Mouse (Mus musculus) myocyte (in vitro differentiated cells): ENCODE data around the gene Tmco1. TPM values are rescaled to one million over a fixed set of nuclear protein-coding genes. Genes with fewer than 3 reads are reported as not detected.
A peak's percentile ranks its signal among the peaks of the same experiment; 100 is the strongest.

Experiments
- H3K27me3 ChIP-seq: one replicate; pipeline ENCODE4 v1.6.1; 2011; ENCODE audit not compliant: control insufficient read depth, insufficient read depth, insufficient read length
- H3K36me3 ChIP-seq: one replicate; pipeline ENCODE4 v1.6.1; 2011; ENCODE audit not compliant: control insufficient read depth, insufficient read depth
- H3K4me2 ChIP-seq: one replicate; pipeline ENCODE4 v1.6.1; 2011; ENCODE audit warnings: low read depth, control low read depth
- H3K4me3 ChIP-seq: one replicate; pipeline ENCODE4 v1.5.1; 2011; ENCODE audit warnings: mild to moderate bottlenecking, control low read depth, moderate library complexity
- H3K79me2 ChIP-seq: one replicate; pipeline ENCODE4 v1.6.1; 2011; ENCODE audit not compliant: control insufficient read depth, insufficient read depth
- H3ac ChIP-seq: one replicate; pipeline ENCODE4 v1.6.1; 2011; ENCODE audit not compliant: control insufficient read depth, insufficient read length
- CEBPB ChIP-seq: IDR thresholded peaks from 2 replicates; pipeline ENCODE4 v1.6.1; 2011; ENCODE audit warnings: mild to moderate bottlenecking, moderate library complexity; ENCODE audit not compliant: poor library complexity, insufficient read depth, severe bottlenecking
- E2F4 ChIP-seq: IDR thresholded peaks from one replicate; pipeline ENCODE4 v1.6.1; 2011; ENCODE audit warnings: mild to moderate bottlenecking, control low read depth, moderate library complexity; ENCODE audit not compliant: insufficient read depth
- MAX ChIP-seq: IDR thresholded peaks from one replicate; pipeline ENCODE4 v1.6.1; 2011; ENCODE audit warnings: low read depth, mild to moderate bottlenecking, control low read depth
- MYOD1 ChIP-seq, 3 experiments: IDR thresholded peaks; one replicate each; pipeline ENCODE4 v1.6.1; 2011; ENCODE audit warnings: control low read depth in 2 of 3, low read depth in 2 of 3, mild to moderate bottlenecking in 2 of 3, moderate library complexity in 1 of 3; ENCODE audit not compliant: insufficient read length in 2 of 3, control insufficient read depth in 1 of 3
- MYOG ChIP-seq, 3 experiments: IDR thresholded peaks; one replicate each; pipeline ENCODE4 v1.6.1; 2011; ENCODE audit warnings: control low read depth in 2 of 3, low read depth in 2 of 3, mild to moderate bottlenecking in 2 of 3; ENCODE audit not compliant: insufficient read length in 2 of 3, control insufficient read depth in 1 of 3, insufficient read depth in 1 of 3
- POLR2A ChIP-seq: IDR thresholded peaks from one replicate; pipeline ENCODE4 v1.6.1; 2011; ENCODE audit warnings: low read depth, mild to moderate bottlenecking, control low read depth, moderate library complexity; ENCODE audit not compliant: insufficient read length
- POLR2AphosphoS2 ChIP-seq: IDR thresholded peaks from one replicate; pipeline ENCODE4 v1.6.1; 2011; ENCODE audit warnings: low read depth, control low read depth; ENCODE audit not compliant: insufficient read length
- REST ChIP-seq: IDR thresholded peaks from one replicate; pipeline ENCODE4 v1.6.1; 2011; ENCODE audit warnings: mild to moderate bottlenecking, control low read depth, moderate library complexity; ENCODE audit not compliant: insufficient read depth, insufficient read length
- SRF ChIP-seq: IDR thresholded peaks from one replicate; pipeline ENCODE4 v1.6.1; 2011; ENCODE audit warnings: low read depth; ENCODE audit not compliant: control insufficient read depth, insufficient read length
- TCF12 ChIP-seq: IDR thresholded peaks from one replicate; pipeline ENCODE4 v1.6.1; 2011; ENCODE audit warnings: mild to moderate bottlenecking, control low read depth; ENCODE audit not compliant: poor library complexity, insufficient read depth, severe bottlenecking
- TCF3 ChIP-seq: IDR thresholded peaks from one replicate; pipeline ENCODE4 v1.6.1; 2011; ENCODE audit warnings: low read depth, control low read depth; ENCODE audit not compliant: insufficient read length
- USF1 ChIP-seq: IDR thresholded peaks from one replicate; pipeline ENCODE4 v1.6.1; 2011; ENCODE audit warnings: low read depth, mild to moderate bottlenecking, control low read depth, moderate library complexity
- polyA plus RNA-seq: library from polyadenylated mRNA; unstranded; fragments of >200 nt; fragmentation: generic; extraction: Trizol; gene quantifications from one replicate; pipeline ENCODE4 v1.2.1, GENCODE M21; 2012; ENCODE audit warnings: missing spikeins

Tmco1 gene
- polyA plus RNA-seq, 1 experiment: 57.2 TPM

DNA sequence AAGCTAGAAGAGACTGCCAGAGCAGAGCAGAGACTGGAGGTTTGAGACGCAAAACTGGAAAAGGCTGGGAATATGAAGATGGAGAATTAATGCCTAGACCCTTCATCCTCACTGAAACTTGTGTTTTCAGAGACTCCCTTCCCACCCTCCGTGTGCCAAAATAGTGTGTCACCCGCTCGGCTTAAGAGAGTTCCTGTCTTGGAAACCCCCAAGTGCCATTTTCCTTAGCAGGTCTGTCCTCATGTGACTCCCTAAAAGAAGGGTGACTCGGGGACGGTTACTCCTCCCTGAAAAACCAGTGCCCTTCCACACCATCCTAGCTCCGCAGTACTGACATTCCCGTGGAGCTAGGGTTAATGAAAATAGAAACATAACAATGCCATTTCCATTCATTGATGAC is 22.8 kb upstream of the Tmco1 start:
- peak overlapping the region; percentile 54 for H3ac ChIP-seq
- no peaks in the 10 kb centered on the region for H3K36me3 ChIP-seq
- H3K4me3 ChIP-seq: peak overlapping the region; percentile 70
- H3K27me3 ChIP-seq: no peaks in the 10 kb centered on the region
- peaks cover 33% of the 10 kb centered on the region for H3K79me2 ChIP-seq
- TF ChIP-seq SRF (no peak), USF1 (no peak), TCF3 (no peak), POLR2A (no peak), POLR2AphosphoS2 (no peak), MAX (no peak), CEBPB (no peak), E2F4 (no peak), TCF12 (no peak), MYOG (IDR thresholded peaks at IDR 0.05; ENCODE audit: control insufficient read depth in 1 of 3, insufficient read depth in 1 of 3, insufficient read length in 2 of 3, low read depth in 2 of 3) (no peak), MYOD1 (IDR thresholded peaks at IDR 0.05; ENCODE audit: control insufficient read depth in 1 of 3, insufficient read length in 2 of 3, low read depth in 2 of 3) (no peak)
- peak overlapping the region; percentile 88 for H3K4me2 ChIP-seq

- H3ac ChIP-seq: no peak overlapping the region
- H3K27me3 ChIP-seq: no peaks in the 10 kb centered on the region
- no peak overlapping the region for H3K4me3 ChIP-seq
- peaks cover 15% of the 10 kb centered on the region for H3K79me2 ChIP-seq
- no peak overlapping the region for H3K4me2 ChIP-seq
- no peaks in the 10 kb centered on the region for H3K36me3 ChIP-seq
- TF ChIP-seq USF1 (no peak), MYOG (IDR thresholded peaks at IDR 0.05; ENCODE audit: control insufficient read depth in 1 of 3, insufficient read depth in 1 of 3, insufficient read length in 2 of 3, low read depth in 2 of 3) (no peak), CEBPB (no peak), E2F4 (no peak), SRF (no peak), MAX (no peak)
Observed at GRCm38 (mm10) chr1:167287156-167287555, 21.0 kb upstream of the Tmco1 start.

GRCm38 (mm10) chr1:167288665-167289538 is 19.3 kb upstream of the Tmco1 start:
- no peaks in the 10 kb centered on the region for H3K79me2 ChIP-seq
- H3K4me3 ChIP-seq: no peak overlapping the region
- no peaks in the 10 kb centered on the region for H3K36me3 ChIP-seq
- no peaks in the 10 kb centered on the region for H3K27me3 ChIP-seq
- TF ChIP-seq POLR2AphosphoS2: no peak
- no peak overlapping the region for H3ac ChIP-seq
- H3K4me2 ChIP-seq: peak overlapping the region; percentile 78

- Histone ChIP-seq H3K79me2 (no peaks in the 10 kb centered on the region), H3K27me3 (no peaks in the 10 kb centered on the region), H3K4me2 (peak overlapping the region; percentile 78), H3K36me3 (no peaks in the 10 kb centered on the region), H3ac (no peak overlapping the region), H3K4me3 (no peak overlapping the region)
- TF ChIP-seq SRF: no peak
- TF ChIP-seq MAX: no peak
- no peak for TF ChIP-seq USF1
- TF ChIP-seq MYOD1 (IDR thresholded peaks at IDR 0.05; ENCODE audit: control insufficient read depth in 1 of 3, insufficient read length in 2 of 3, low read depth in 2 of 3): peak in 2 of 3 experiments; percentile 84 to 90
- TF ChIP-seq CEBPB: no peak
- no peak for TF ChIP-seq REST
- no peak for TF ChIP-seq TCF12
- TF ChIP-seq POLR2AphosphoS2: no peak
- no peak for TF ChIP-seq E2F4
- peak in 2 of 3 experiments; percentile 81 to 89 for TF ChIP-seq MYOG (IDR thresholded peaks at IDR 0.05; ENCODE audit: control insufficient read depth in 1 of 3, insufficient read depth in 1 of 3, insufficient read length in 2 of 3, low read depth in 2 of 3)
- TF ChIP-seq POLR2A: no peak
- TF ChIP-seq TCF3: peak; percentile 25
Observed at GRCm38 (mm10) chr1:167289567-167290262, 18.5 kb upstream of the Tmco1 start.

DNA sequence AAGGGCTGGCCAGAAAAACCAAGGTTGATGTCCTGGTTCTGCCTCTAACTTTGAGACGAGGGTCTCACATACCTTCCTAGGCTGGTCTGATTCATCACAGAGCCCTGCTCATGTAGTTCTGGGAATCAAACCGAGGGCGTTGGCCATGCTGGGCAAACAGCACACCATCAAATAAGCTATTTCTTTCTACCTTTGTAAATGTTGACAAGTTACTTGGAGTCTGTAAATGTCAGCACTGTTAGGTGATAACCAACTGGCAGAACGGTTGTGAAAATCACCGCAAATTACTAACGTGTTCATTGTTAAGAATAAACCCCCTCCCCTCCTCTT is 17.9 kb upstream of the Tmco1 start:
- Histone ChIP-seq H3K79me2 (no peaks in the 10 kb centered on the region), H3ac (no peak overlapping the region), H3K4me3 (no peak overlapping the region), H3K4me2 (peak overlapping the region; percentile 78), H3K27me3 (no peaks in the 10 kb centered on the region), H3K36me3 (no peaks in the 10 kb centered on the region)
- TF ChIP-seq MYOD1 (IDR thresholded peaks at IDR 0.05; ENCODE audit: control insufficient read depth in 1 of 3, insufficient read length in 2 of 3, low read depth in 2 of 3): no peak
- TF ChIP-seq SRF: no peak
- TF ChIP-seq POLR2A: no peak
- no peak for TF ChIP-seq E2F4
- no peak for TF ChIP-seq CEBPB
- no peak for TF ChIP-seq USF1
- TF ChIP-seq MAX: no peak
- no peak for TF ChIP-seq TCF3
- TF ChIP-seq TCF12: no peak
